Mouse (Mus musculus) liver, adult 2 months (tissue): ENCODE measurements at regions not wholly inside any gene's neighbourhood (a gene's known extent, or its start where the extent isn't known, plus 50 kb on each side); places are given as distances from the start of the nearest gene placed in this dataset.

Source experiments
- CTCF ChIP-seq: fragments of 200-500 bp; IDR thresholded peaks from 2 replicates; pipeline ENCODE4 v1.5.1; 2011; ENCODE audit warnings: low read depth, low read length, control low read depth
- POLR2A ChIP-seq: fragments of 200-500 bp; IDR thresholded peaks from 2 replicates; pipeline ENCODE4 v1.6.1; 2011; ENCODE audit warnings: low read length, control low read depth; ENCODE audit not compliant: insufficient read depth; ENCODE audit errors: extremely low read depth

GRCm38 (mm10) chrX:99403521-99404149 lies 67.4 kb downstream of the Pja1 start:
- TF ChIP-seq CTCF (no peak), POLR2A (no peak)
